Mouse (Mus musculus) 3T3-L1 (cell line): ENCODE results near the gene Tnnt1.

Experiments
- DNase-seq: peaks from one replicate; pipeline ENCODE4 v3.0.0-alpha.2; 2015; ENCODE audit warnings: low read depth, low spot score

Gene Tnnt1

DNA sequence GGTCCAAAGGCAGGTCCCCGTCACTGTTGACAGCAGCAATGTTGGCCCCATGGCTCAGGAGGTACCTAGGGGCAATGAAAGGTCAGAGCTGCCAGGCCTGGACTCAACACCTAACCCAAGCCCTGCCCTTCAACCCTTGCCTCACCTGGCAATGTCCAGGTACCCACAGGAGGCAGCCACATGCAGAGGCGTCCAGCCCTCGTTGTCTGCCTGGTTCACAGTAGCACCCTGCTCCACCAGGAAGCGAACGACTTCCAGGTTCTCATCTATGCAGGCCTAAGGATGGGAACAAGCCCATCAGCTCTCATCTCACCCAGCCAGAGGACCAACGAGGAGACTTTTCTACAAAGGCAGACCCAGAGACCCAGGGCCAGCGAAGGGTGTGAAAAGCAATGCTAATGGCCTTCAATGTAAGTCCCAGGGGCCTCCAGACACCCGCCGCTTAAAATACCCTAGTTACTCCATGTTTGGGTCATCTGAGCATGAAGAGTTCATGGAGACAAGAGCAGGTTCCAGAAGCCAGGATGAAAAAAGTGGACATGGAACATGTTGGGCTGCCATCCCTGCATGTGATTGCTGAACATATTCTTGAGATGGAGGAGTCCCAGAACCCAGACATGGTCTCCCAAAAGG is 18.8 kb downstream of the Tnnt1 start:
- no peak for DNase-seq

GRCm38 (mm10) chr7:4496468-4496867 is 19.7 kb downstream of the Tnnt1 start:
- no peak for DNase-seq

- no peak for DNase-seq
Observed at GRCm38 (mm10) chr7:4493991-4494390, 22.2 kb downstream of the Tnnt1 start.

DNA sequence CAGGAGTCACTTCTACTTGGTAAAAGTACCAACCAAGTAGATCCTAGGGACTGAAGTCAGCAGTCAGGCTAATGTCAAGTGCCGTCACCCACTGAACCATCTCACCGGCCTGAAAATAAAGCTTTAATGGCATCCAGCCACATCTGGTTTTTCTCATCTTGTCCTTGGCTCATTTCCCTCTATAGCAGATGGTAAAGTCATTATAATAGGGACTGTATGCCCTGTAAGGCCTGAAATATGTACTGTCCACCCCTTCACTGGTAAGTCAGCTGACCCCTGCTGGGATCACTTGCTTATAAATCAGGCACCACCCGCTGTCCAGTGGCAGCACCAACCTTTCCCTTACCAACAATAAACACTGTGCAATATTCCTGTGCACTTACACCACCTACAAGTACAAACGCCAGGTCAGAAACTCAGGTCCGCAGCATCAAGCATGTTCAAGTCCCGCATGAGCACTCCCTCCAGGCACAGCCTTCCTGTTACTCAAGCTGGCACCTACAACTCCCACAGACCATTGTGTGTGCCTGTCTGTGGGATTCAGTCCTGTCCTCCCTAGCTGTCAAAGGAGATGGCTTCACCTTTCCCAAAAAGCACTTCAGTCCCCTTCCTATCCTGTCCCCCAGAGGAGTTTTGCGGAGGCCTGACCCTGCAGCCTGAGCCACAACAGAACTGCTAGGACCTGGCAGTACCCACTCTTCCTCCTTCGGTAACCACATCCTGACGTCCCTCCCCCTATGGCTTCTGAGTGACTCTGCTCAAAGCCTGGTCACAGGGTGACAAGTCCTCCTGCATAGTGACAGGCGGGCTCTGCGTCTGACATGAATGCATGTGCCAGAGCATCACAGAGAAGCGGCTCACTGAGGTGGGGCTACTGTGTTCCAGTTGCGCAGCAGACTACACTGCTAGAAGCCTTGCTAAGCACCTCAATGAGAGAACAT is 23.6 kb downstream of the Tnnt1 start:
- DNase-seq, result no peak

GRCm38 (mm10) chr7:4491308-4491707 is 24.9 kb downstream of the Tnnt1 start:
- DNase-seq, result no peak

GRCm38 (mm10) chr7:4482281-4482680 is 33.9 kb downstream of the Tnnt1 start:
- DNase-seq, result no peak

DNA sequence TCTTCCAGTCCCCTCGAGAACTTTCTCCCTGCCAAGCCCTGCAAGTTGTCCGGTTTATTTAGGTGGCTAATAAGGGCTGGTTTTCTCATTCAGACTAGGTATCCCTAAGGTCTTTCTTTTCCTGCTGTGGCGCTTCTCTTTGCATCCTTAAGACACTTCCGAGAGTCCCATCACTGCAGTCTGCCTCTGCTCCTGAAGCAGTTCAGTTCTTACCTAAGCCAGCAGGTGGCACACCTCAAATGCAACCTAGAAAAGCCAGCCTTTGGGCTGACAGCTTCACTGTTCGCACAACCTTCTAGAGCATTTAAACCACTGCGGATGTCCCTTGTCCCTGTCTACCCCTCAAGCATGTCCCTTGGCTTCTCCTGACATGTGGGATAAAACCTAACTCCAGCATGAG is 36.5 kb downstream of the Tnnt1 start:
- peak; percentile 44 for DNase-seq

- no peak for DNase-seq
Observed at GRCm38 (mm10) chr7:4478796-4479291, 37.3 kb downstream of the Tnnt1 start.

- DNase-seq, result peak; percentile 22
Observed at GRCm38 (mm10) chr7:4478021-4478795, 38.0 kb downstream of the Tnnt1 start.

DNA sequence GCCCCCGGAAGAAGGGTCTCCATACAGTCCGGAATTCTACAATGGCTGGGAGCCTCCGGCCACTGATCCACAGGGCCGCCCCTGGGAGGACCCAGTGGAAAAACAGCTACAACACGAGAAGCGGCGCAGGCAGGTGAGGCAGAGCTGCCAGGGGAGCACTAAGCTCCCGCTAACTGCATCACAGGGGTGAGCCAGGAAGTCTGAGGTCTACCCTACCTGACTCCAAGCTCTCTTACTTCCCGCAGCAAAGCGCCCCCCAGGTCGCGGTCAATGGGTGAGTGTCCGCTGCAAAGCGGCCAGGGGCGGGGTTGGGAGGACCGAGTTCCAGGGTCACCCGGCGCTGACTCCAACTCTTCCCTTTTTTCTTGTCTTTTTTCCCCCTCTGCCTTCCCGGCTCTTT is 42.2 kb downstream of the Tnnt1 start:
- no peak for DNase-seq

DNA sequence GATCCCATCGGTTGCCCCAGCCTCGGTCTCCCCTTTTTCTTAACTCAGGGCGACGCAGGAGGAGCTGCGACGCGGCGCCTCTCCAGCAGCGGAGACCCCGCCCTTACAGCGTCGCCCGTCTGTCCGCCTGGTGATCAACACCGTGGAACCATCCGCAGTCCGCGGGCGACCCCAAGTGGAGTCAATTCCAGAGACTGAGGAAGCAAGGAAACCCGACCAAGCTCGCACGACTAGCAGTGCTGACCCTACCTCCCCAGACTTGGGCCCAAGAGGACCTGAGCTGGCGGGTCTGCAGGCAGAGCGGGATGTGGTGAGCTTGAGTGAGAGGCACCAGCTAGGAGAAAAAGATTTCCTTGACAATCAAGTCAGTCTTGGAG is 45.0 kb downstream of the Tnnt1 start:
- peak; percentile 53 for DNase-seq

DNA sequence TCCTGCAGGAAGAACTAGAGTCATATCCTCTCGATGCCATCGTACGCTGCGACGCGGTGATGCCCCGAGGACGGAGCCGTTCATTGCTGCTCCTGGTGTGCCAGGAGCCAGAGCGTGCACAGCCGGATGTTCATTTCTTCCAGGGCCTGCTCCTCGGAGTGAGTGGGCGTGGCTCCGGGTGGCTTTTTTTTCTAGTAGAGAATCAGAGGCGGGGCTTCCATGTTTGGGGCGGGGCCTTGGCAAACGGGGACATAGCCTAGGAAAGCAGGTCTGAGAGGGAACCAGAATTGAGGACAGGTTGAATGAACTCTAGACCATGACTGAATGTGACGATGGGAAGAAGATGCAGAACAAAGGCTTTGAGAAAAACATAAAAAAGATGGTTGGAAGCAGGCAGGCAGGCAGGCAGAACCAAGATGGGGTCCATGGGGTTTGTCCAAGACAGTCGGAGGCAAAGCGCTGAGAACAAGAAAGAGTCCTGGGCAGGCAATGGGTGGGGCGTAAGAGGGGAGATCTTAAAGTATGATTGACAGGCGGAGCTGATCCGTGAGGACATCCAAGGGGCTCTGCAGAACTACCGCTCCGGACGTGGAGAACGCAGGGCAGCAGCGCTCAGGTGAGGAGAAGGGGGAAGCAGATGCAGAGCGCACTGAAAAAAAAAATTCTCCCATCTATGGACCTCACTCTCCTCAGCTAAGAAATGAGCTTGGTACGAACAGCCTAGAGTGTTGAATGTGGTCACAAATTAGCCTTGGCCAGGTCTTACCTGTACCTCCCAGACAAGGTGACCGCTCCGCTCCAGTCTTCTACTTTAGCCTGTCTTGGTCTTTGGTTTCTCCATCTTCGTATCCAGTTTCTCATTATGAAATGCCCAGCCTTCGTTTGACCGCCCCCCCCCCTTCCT is 45.7 kb downstream of the Tnnt1 start:
- no peak for DNase-seq

GRCm38 (mm10) chr7:4467801-4468200 is 48.4 kb downstream of the Tnnt1 start:
- DNase-seq, result no peak

- no peak for DNase-seq
Observed at GRCm38 (mm10) chr7:4464194-4464824, 51.9 kb downstream of the Tnnt1 start.

DNA sequence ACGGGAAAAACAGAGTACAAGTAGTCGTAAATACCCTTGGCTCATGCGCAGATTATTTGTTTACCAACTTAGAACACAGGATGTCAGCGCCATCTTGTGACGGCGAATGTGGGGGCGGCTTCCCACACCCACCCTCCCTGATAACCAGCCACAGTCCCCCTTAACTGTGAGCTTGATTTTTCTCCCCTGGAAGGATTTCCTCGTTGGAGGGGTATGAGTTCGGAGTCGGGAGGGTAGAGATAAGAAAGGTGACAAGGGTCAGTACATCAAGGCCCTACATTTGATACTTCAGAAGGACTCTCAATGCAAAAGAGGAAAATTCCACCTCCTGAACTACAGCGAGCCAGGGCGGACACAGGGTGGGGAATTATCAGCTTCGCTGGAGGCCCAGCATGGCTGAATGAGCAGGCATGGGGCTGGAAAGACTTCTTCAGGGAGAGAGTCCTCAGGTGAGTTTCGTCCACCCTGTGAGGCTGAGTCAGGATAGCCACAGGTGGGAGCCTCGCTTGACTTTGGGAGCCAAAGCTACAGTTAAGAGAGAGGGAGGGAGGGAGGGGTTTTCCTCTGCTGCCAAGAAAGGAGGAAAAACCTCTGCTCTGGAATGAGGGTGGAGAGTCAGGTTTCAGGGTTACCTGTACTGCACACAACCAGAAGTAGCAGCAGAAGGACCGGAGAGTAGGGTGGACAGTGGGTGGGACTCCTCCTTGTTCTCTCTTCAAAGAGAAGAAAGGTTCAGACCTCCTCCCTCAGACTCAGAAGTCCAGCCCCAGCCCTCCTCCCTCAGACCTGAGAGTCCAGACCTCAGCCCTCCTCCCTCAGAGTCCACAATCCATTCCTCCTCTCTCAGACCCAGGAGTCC is 55.4 kb downstream of the Tnnt1 start, which contains the start of gene Eps8l1:
Gene Eps8l1 (plus strand): TSS at position 99 of the 859 bp plus-strand sequence.
- no peak for DNase-seq
